Mouse (Mus musculus) kidney, adult 8-10 months (tissue): Measurements from ENCODE around the gene Fat4.

ENCODE experiments used
- DNase-seq, 2 experiments: peaks; one replicate each; pipeline ENCODE4 v3.0.0; 2022

The Fat4 gene

DNA sequence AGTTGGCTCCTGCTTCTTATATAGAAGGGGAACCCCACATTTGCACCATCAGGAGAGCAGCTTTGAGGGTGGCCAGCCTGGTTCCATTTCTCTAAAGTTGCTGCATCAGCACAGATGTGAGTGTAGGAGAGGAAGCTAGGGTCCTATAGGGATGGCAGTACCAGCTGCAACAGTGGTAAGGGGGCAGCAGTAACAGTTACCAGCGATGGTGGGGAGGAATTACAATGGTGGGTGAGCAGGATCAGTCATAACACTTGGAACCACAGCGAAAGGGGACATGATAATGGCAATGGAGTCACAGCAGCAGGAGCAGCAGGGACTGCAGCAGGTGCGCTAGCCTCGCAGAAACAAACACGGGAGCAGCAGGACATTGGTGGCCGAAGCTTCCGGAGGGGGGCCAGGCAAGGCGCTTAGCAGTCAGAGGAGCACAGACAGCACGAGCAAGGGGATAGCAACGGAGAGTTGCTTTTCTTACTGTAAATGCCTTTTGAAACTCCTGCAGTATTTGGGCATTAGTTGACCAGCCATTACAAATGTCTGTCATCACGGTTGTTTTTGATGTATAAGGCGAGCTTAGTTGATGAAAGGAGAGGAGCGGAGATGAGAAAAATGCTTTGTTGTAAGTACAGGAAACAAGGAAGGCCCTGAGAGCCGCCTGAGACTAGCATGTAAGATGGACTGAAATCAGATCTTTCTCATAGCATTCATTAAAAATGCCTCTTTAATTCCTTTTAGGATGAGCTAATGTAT lies 21.1 kb downstream of the Fat4 start:
- DNase-seq = no peak

DNA sequence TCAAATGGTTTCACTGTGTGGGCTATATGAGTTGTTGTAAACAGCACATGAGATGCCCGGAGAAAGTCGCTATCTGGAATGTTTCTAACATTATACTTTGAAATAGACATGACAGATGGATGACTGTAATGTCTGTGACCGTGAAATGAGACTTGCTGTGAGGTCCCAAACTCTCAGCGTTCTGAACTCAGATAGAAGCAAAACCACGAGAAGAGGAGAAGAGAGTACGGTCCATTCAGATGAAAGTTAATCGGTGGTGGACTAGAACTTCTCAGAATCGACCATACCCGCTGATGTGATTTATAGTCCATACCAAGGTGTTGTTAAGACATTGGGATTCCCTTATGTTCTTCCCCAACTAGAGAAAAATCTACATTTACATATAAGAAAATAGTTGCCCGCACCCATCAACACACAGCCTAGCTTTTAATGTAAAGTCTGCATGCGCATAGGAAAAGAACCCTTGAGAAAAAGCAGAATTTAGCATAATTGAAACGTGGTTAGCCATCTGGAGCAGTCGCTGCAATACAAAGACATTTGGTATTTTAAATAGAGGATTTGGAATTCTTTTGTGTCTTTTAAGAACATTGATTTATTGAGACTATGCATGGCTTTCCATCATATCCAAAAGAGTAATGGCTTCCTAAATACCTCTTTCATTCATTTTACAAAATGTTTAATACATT lies 21.8 kb downstream of the Fat4 start:
- DNase-seq = no peak

DNA sequence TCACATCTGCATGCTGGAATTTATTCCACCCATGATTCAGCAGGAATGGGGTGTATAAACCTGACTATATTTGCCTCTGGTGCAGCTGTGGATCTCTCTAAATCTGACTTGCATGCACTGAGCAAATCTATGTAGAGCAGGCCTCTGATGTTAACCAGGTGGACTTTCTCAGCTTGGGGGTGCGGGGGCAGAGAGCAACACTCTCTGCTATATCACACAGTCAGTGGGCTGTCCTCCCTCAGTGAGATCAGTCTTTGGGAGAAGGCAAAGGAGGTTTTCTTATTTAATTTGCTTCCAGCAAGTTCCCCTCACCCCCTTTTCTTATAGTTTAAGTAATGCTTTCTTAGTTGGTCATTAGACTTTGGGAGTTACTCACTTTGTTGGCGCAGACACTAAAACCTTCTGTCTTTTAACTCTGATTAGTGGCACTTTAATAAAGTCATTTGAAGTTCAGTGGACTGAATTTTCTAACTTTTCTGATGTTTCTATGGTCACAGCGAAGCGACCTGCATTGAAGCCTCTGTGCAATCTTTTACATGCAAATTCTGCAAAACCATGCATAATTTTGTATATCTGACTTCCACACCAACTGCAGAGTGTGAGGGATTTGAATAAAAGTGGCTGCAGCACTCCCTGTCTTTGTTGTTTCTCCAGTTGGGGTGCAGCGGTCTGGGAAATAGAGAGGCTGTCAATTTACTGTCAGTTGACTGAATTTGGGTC lies 26.2 kb downstream of the Fat4 start:
- no peak for DNase-seq

- no peak for DNase-seq
Observed at GRCm38 (mm10) chr3:38913488-38914105, 26.9 kb downstream of the Fat4 start.

- no peak for DNase-seq
Observed at GRCm38 (mm10) chr3:38918926-38919325, 32.2 kb downstream of the Fat4 start.

GRCm38 (mm10) chr3:38921031-38921430 lies 34.3 kb downstream of the Fat4 start:
- no peak for DNase-seq

- DNase-seq = no peak
Observed at GRCm38 (mm10) chr3:38923251-38923686, 36.5 kb downstream of the Fat4 start.

DNA sequence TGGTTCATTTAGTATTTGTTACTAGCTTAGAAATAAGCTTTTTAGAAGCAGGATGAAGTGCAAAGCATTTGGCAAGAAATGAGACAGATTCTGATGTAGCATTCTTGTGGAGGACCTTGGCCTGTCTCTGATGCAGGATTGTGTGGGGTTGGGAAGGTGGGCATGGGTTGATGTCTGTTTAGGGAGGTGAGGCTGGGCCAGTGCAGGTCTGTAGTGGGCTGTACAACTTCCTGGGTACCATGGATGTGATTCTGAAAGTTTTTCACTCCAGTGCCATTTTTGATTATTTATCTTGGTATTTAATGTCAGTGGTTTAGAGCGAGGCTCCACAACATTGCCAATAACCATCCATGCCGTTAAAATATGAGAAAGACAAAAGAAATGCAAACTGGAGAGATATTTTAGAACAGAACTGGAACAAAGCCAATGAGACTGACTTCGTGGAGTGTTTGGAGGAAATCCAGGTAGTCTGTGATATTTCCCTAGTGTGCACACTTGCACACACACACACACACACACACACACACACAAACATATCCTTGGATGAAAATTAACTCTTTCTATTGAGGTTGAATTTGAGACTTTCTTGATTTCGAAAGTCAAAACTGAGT lies 41.4 kb downstream of the Fat4 start:
- DNase-seq = no peak

DNA sequence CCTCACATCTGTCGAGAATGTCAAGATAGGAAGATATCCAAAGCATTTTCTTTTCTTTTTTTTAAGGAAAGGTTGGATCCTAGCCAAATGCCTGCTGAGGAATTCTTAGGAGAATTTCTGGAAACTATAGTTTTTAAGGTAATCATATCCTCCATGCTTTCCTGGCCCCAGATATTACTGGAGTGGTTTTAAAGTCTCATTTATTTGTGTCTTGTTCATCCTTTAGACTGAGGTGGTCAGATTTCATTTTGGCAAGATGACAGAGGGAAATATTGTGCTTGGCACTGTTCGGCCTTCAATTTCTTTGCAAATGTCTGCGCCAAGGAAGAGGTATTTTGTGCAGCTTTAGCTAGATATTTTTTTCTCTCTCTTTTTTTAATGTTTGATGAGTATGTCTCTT lies 42.0 kb downstream of the Fat4 start:
- no peak for DNase-seq

GRCm38 (mm10) chr3:38934780-38935179 lies 48.0 kb downstream of the Fat4 start:
- DNase-seq = no peak

DNA sequence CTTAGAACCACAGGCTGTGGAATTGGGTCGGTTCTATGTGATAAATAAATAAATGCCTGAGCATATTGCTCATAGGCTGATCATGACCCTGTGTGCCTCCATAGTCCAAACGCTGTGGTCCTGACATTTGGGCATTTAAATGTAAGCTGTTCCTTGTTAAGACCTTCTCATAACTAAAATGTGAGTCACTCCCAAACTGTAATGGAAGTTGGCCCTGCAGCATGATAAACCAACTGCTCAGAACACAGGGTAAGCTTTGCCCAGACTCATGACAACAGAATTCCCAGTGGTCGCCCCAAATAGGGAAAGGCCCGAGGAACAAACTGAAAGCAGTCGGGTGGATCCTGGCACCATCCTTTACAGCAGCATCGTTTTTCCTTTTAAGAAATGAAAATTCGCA lies 49.7 kb downstream of the Fat4 start:
- no peak for DNase-seq

- peak; percentile 29 to 33 for DNase-seq
Observed at GRCm38 (mm10) chr3:38937159-38937558, 50.4 kb downstream of the Fat4 start.

GRCm38 (mm10) chr3:38938136-38938535 lies 51.4 kb downstream of the Fat4 start:
- DNase-seq = no peak

GRCm38 (mm10) chr3:38939573-38939972 lies 52.8 kb downstream of the Fat4 start:
- no peak for DNase-seq

GRCm38 (mm10) chr3:38940327-38940726 lies 53.6 kb downstream of the Fat4 start:
- no peak for DNase-seq

DNA sequence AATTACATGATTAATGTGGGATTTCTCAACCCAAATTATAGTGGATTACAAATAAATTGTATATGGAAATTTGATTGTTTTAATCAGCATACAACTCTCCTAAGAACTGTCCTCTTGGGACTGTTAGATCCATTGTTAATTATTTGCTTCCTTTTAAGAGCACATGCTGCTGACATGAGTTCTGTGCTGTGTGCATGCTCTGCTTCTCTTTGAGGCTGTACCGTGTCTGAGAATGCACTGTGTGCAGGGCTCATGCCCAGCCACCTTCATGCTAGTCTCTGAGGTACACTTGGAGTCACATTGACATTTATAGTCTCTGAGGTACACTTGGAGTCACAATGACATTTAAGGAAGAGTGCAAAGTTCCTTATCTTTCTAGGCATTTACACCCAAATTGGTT lies 58.4 kb downstream of the Fat4 start:
- DNase-seq = no peak

GRCm38 (mm10) chr3:38947706-38948105 lies 61.0 kb downstream of the Fat4 start:
- peak; percentile 8 to 9 for DNase-seq

DNA sequence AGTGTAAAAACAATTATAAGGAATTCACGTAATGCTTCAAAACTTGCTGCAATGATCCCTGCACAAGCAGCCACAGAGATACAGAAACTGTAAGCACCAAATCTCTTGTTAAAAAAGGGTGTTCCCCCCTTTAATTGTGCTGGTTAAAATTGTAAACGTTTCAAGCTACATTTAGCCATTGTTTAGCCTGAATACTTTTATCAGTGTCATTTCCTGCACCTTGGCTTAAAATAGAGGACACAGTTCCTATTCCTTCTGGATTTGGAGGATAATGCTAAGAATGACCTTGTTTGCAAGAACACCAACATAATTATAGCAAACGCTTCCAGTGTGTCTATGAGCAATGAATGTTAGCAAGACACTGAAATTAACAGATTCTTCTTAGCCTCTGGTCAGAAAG lies 65.9 kb downstream of the Fat4 start:
- no peak for DNase-seq

DNA sequence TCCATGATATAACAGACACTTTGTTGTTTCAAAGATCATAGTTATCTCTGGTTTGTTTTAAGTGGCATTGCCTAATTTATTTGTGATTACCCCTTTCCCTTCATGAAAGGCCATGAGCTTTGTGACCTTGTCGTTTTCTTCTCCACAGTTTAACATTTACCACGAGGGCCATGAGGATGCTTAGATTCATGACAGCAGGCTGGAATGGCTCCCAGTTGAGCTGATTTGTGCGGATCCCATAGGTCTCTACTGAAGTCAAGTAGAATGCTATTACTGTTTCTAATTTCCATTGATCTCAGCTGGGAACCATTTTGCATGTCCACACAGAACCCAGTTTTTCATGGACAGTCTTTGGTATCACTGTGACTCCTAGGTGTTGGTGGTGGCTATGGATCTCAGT lies 67.5 kb downstream of the Fat4 start:
- no peak for DNase-seq

- no peak for DNase-seq
Observed at GRCm38 (mm10) chr3:38956012-38956648, 69.4 kb downstream of the Fat4 start.

DNA sequence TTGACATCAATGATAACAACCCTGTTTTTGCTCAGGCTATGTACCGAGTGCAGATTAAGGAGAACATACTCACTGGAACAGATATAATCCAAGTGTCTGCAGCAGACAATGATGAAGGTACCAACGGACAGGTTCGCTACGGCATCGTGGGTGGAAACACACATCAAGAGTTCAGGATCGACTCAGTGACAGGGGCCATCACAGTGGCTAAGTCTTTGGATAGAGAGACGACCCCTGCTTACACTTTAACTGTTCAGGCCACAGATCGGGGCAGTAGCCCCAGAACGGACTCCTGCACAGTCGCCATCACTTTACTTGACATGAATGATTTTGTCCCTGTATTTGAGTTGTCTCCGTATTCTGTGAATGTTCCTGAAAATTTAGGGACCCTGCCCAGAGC lies 70.4 kb downstream of the Fat4 start:
- no peak for DNase-seq

GRCm38 (mm10) chr3:38962328-38962727 lies 75.6 kb downstream of the Fat4 start:
- DNase-seq = no peak

- DNase-seq = no peak
Observed at GRCm38 (mm10) chr3:38967480-38967879, 80.7 kb downstream of the Fat4 start.
